Mouse (Mus musculus) MEL (cell line): ENCODE results near the gene Rpl38. TPM values are rescaled to one million over a fixed set of nuclear protein-coding genes. Genes with fewer than 3 reads are reported as not detected.

ENCODE experiments used
- DNase-seq: peaks from one replicate; pipeline ENCODE4 v3.0.0; 2011; ENCODE audit warnings: low read depth, low spot score
- H3K27ac ChIP-seq: 2 replicates; pipeline ENCODE4 v1.5.1; 2012; ENCODE audit warnings: low read depth, mild to moderate bottlenecking, control low read depth, low read length, moderate library complexity; ENCODE audit not compliant: control insufficient read depth
- H3K27me3 ChIP-seq, 2 experiments: fragments of 150-350 bp in 1 of 2; sonication (generic) in 1 of 2; 2 replicates each; pipeline ENCODE4 v1.6.1; 2012; ENCODE audit warnings: low read length in 2 of 2, mild to moderate bottlenecking in 2 of 2, improper control_type of control experiment in 1 of 2, moderate library complexity in 1 of 2; ENCODE audit not compliant: insufficient read depth in 2 of 2, control insufficient read depth in 1 of 2
- H3K36me3 ChIP-seq, 2 experiments: 2 replicates each; pipeline ENCODE4 v1.6.1; 2012 to 2014; ENCODE audit warnings: low read length in 2 of 2, improper control_type of control experiment in 1 of 2, inconsistent platforms in 1 of 2, mild to moderate bottlenecking in 1 of 2; ENCODE audit not compliant: insufficient read depth in 2 of 2, control insufficient read depth in 1 of 2
- H3K4me1 ChIP-seq, 2 experiments: fragments of 150-350 bp in 1 of 2; sonication (generic) in 1 of 2; 2 replicates each; pipeline ENCODE4 v1.6.1; 2012; ENCODE audit warnings: low read length in 2 of 2, improper control_type of control experiment in 1 of 2, mild to moderate bottlenecking in 1 of 2; ENCODE audit not compliant: insufficient read depth in 2 of 2, control insufficient read depth in 1 of 2
- H3K4me3 ChIP-seq, 2 experiments: fragments of 150-350 bp in 1 of 2; sonication (generic) in 1 of 2; 2 replicates each; pipeline ENCODE4 v1.5.1; 2012; ENCODE audit warnings: low read depth in 2 of 2, low read length in 2 of 2, mild to moderate bottlenecking in 2 of 2, moderate library complexity in 2 of 2, control low read depth in 1 of 2, improper control_type of control experiment in 1 of 2; ENCODE audit not compliant: control insufficient read depth in 1 of 2, insufficient read depth in 1 of 2
- H3K79me2 ChIP-seq: 2 replicates; pipeline ENCODE4 v1.6.1; 2012; ENCODE audit warnings: mild to moderate bottlenecking, low read length, moderate library complexity; ENCODE audit not compliant: control insufficient read depth, poor library complexity, insufficient read depth
- H3K9ac ChIP-seq: 2 replicates; pipeline ENCODE4 v1.6.1; 2012; ENCODE audit warnings: low read depth, mild to moderate bottlenecking, control low read depth, low read length, moderate library complexity; ENCODE audit not compliant: control insufficient read depth, poor library complexity, severe bottlenecking
- H3K9me3 ChIP-seq: fragments of 150-350 bp; sonication (generic); replicated peaks from 2 replicates; pipeline ENCODE4 v1.6.1; 2012; ENCODE audit warnings: mild to moderate bottlenecking, low read length, improper control_type of control experiment, moderate library complexity; ENCODE audit not compliant: insufficient read depth
- ELF1 ChIP-seq: IDR thresholded peaks from 2 replicates; pipeline ENCODE4 v1.6.1; 2014; ENCODE audit warnings: low read depth, mild to moderate bottlenecking, inconsistent platforms, low read length, improper control_type of control experiment, moderate library complexity
- EP300 ChIP-seq, 2 experiments: IDR thresholded peaks; 2 replicates each; pipeline ENCODE4 v1.6.1; 2011; ENCODE audit warnings: improper control_type of control experiment in 2 of 2, low read length in 2 of 2, low read depth in 1 of 2, mild to moderate bottlenecking in 1 of 2
- GABPA ChIP-seq: IDR thresholded peaks from 2 replicates; pipeline ENCODE4 v1.6.1; 2012; ENCODE audit warnings: low read depth, mild to moderate bottlenecking, inconsistent platforms, low read length, improper control_type of control experiment, moderate library complexity
- GATA1 ChIP-seq: IDR thresholded peaks from 2 replicates; pipeline ENCODE4 v1.6.1; 2011; ENCODE audit warnings: low read depth, low read length, improper control_type of control experiment
- JUND ChIP-seq: IDR thresholded peaks from 2 replicates; pipeline ENCODE4 v1.6.1; 2011; ENCODE audit warnings: low read depth, mild to moderate bottlenecking, improper control_type of control experiment, low read length
- KAT2A ChIP-seq: conservative IDR thresholded peaks from 2 replicates; pipeline ENCODE4 v1.6.1; 2012; ENCODE audit warnings: low read depth, low read length, improper control_type of control experiment, inconsistent platforms
- MYC ChIP-seq: IDR thresholded peaks from 2 replicates; pipeline ENCODE4 v1.6.1; 2011; ENCODE audit warnings: low read depth, mild to moderate bottlenecking, low read length, improper control_type of control experiment, moderate library complexity
- NELFE ChIP-seq: IDR thresholded peaks from 2 replicates; pipeline ENCODE4 v1.6.1; 2011; ENCODE audit warnings: low read depth, low read length, improper control_type of control experiment
- POLR2AphosphoS5 ChIP-seq: IDR thresholded peaks from 2 replicates; pipeline ENCODE4 v1.6.1; 2012; ENCODE audit warnings: low read depth, borderline replicate concordance, mild to moderate bottlenecking, inconsistent platforms, low read length, moderate library complexity, mixed read lengths
- SIN3A ChIP-seq: IDR thresholded peaks from 2 replicates; pipeline ENCODE4 v1.6.1; 2012; ENCODE audit warnings: low read length, improper control_type of control experiment, inconsistent platforms
- UBTF ChIP-seq: IDR thresholded peaks from 2 replicates; pipeline ENCODE4 v1.6.1; 2012; ENCODE audit warnings: low read depth, mild to moderate bottlenecking, inconsistent platforms, low read length, improper control_type of control experiment, moderate library complexity, borderline replicate concordance; ENCODE audit not compliant: insufficient read depth
- ZC3H11A ChIP-seq: IDR thresholded peaks from 2 replicates; pipeline ENCODE4 v1.6.1; 2012; ENCODE audit warnings: low read depth, mild to moderate bottlenecking, inconsistent platforms, low read length, improper control_type of control experiment
- ZMIZ1 ChIP-seq: IDR thresholded peaks from 2 replicates; pipeline ENCODE4 v1.6.1; 2012; ENCODE audit warnings: low read depth, mild to moderate bottlenecking, inconsistent platforms, low read length, improper control_type of control experiment, moderate library complexity
- ZNF384 ChIP-seq: IDR thresholded peaks from 2 replicates; pipeline ENCODE4 v1.6.1; 2012; ENCODE audit warnings: low read depth, mild to moderate bottlenecking, inconsistent platforms, low read length, improper control_type of control experiment
- polyA plus RNA-seq, 2 experiments: library from polyadenylated mRNA; stranded (reverse) in 1 of 2; unstranded in 1 of 2; fragments of >175 nt in 1 of 2; fragments of >200 nt in 1 of 2; gene quantifications; 2 replicates each; pipeline versions ENCODE4 v1.2.1 to v1.2.4; 2012; ENCODE audit warnings: low replicate concordance in 2 of 2, low read depth in 1 of 2; ENCODE audit not compliant: insufficient read length in 2 of 2, insufficient read depth in 1 of 2, missing spikeins in 1 of 2
- total RNA-seq: library from RNA; depleted of rRNA; stranded (reverse); fragments of 300-350 nt; gene quantifications from 2 replicates; pipeline ENCODE4 v1.2.3, GENCODE M21; 2012

Rpl38 gene
- total and polyA plus RNA-seq, 3 experiments, result 851 to 5,142 (median 1,236) TPM

DNA sequence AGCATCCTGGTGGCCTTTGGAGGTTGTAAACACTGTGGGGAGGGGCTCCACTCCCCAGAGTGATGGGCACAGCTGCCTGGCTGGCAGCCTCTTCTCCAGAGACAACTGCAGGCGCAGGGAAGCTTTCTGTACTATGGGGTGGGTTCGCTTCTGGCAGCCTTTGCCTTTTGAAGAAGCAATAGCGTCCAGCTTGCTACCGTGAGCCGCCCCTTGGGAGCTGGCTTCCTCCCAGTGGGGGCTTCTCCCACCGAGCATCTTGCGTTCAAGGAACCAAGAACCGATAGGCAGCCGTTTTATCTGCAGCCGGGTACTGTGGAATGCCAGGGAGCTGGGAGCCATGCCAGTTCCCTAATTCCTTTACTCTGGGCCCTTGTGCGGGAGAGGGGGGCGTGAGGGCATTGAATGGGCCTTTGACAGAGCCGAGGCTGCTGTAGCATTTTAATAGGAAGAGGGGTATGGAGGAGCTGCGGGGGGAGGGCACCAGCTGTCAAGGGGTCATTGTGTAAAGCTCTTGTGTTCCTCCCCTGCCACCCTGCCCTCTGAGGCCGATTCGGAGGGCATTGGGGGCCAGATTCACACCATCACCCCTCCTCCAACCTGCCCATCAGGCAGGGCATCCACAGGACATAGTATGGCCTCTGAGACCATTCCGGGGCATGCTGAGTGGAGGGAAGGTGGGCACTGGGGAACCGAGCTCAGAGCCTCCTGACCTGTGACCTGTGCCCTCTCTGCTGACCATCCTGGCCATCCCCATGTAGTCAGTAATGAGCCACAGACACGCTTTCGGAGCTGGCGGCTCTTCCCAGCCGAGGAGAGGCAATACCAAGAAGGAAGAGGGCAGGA is 36.0 kb downstream of the Rpl38 start:
- H3K36me3 ChIP-seq, result no peaks in the 10 kb centered on the region; a peak in 1 of 4 replicates
- no peak for DNase-seq
- no peak overlapping the region for H3K9ac ChIP-seq
- TF ChIP-seq JUND, result no peak
- no peaks in the 10 kb centered on the region for H3K79me2 ChIP-seq
- no peaks in the 10 kb centered on the region for H3K27me3 ChIP-seq
- H3K9me3 ChIP-seq, result no peaks in the 10 kb centered on the region
- H3K4me3 ChIP-seq, result no peak overlapping the region
- no peaks in the 10 kb centered on the region for H3K4me1 ChIP-seq
- H3K27ac ChIP-seq, result no peak overlapping the region

DNA sequence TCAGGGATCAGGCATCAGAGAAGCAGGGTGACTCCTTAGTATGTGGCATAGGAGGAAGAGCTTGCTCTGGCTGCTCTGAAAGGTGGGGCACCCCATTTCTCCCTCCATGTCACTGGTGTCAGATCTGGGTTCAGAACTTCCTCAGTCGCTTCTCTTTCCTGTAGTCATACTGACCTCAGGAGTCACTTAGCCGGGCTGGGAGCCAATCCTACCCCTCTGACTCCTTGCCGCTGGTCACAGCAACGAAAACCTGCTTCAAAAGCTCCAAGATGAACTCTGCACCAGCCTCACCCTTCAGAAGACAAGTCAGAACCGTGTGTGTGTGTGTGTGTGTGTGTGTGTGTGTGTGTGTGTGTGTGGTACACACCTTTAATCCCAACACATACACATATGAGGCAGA is 38.0 kb downstream of the Rpl38 start:
- H3K27me3 ChIP-seq, result no peaks in the 10 kb centered on the region
- no peak overlapping the region for H3K4me3 ChIP-seq
- no peak overlapping the region for H3K27ac ChIP-seq
- H3K9ac ChIP-seq, result no peak overlapping the region
- H3K79me2 ChIP-seq, result no peaks in the 10 kb centered on the region
- TF ChIP-seq KAT2A, result no peak
- no peak for TF ChIP-seq GABPA
- no peak for TF ChIP-seq POLR2AphosphoS5
- TF ChIP-seq GATA1, result no peak
- no peak for TF ChIP-seq ZNF384
- TF ChIP-seq MYC, result no peak
- no peak for TF ChIP-seq UBTF
- TF ChIP-seq EP300 (IDR thresholded peaks at IDR 0.05; ENCODE audit: low read depth in 1 of 2, low read length in 2 of 2), result no peak
- no peak for TF ChIP-seq SIN3A
- TF ChIP-seq NELFE, result no peak
- no peak for TF ChIP-seq ELF1
- TF ChIP-seq ZMIZ1, result no peak
- TF ChIP-seq, all 39 proteins: peak for 0
- Histone ChIP-seq H3K9me3 (no peaks in the 10 kb centered on the region), H3K4me1 (no peaks in the 10 kb centered on the region), H3K36me3 (no peaks in the 10 kb centered on the region)
- no peak for DNase-seq

DNA sequence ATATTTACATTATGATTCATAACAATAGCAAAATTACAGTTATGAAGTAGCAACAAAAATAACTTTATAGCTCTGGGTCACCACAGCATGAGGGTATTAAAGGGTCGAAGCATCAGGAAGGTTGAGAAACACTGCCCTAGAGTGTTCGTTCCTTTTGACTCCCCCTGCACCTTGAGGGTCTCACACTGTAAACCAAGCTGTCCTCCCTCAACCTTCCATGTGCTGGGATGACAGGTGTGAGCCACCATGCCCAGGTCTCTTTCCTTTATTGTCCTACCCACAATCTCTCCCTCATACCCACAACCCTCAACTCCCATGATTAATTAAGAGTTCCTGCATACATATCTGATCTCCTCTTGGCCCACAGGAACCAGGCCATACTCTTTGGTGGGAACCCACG is 43.1 kb downstream of the Rpl38 start:
- H3K27ac ChIP-seq, result no peak overlapping the region
- no peaks in the 10 kb centered on the region for H3K4me1 ChIP-seq
- H3K4me3 ChIP-seq, result no peak overlapping the region
- H3K9me3 ChIP-seq, result no peaks in the 10 kb centered on the region
- H3K27me3 ChIP-seq, result no peaks in the 10 kb centered on the region
- DNase-seq, result no peak
- no peak overlapping the region for H3K9ac ChIP-seq
- no peak for TF ChIP-seq ZC3H11A
- no peaks in the 10 kb centered on the region for H3K79me2 ChIP-seq
- no peaks in the 10 kb centered on the region for H3K36me3 ChIP-seq
